Mouse (Mus musculus) limb, embryonic 12.5 days (tissue): ENCODE results near the gene Usp37. TPM values are rescaled to one million over a fixed set of nuclear protein-coding genes. Genes with fewer than 3 reads are reported as not detected.
A peak's percentile ranks its signal among the peaks of the same experiment; 100 is the strongest.
"Not testable (repeated sequence)": the region's sequence is repeated elsewhere in the genome, so short reads cannot be mapped to it uniquely, and the experiment has no call there.

Source experiments
- ATAC-seq: fragments of 200-750 bp; cut with Nextera tagmentation; 2 replicates; pipeline ENCODE4 v1.8.0; 2017; ENCODE audit warnings: low read depth, moderate TSS enrichment; ENCODE audit not compliant: insufficient number of reproducible peaks, insufficient read depth, low FRiP score, low TSS enrichment
- H3K27ac ChIP-seq: fragments of 300-500 bp; sonication (generic); 2 replicates; pipeline ENCODE4 v1.5.1; 2016; ENCODE audit warnings: mild to moderate bottlenecking, moderate library complexity
- H3K27me3 ChIP-seq: fragments of 300-500 bp; sonication (generic); 2 replicates; pipeline ENCODE4 v1.6.1; 2016; ENCODE audit warnings: mild to moderate bottlenecking, moderate library complexity
- H3K36me3 ChIP-seq: fragments of 300-500 bp; sonication (generic); 2 replicates; pipeline ENCODE4 v1.6.1; 2016; ENCODE audit warnings: mild to moderate bottlenecking, moderate library complexity
- H3K4me1 ChIP-seq: fragments of 300-500 bp; sonication (generic); replicated peaks from 2 replicates; pipeline ENCODE4 v1.6.1; 2016
- H3K4me2 ChIP-seq: fragments of 300-500 bp; sonication (generic); 2 replicates; pipeline ENCODE4 v1.6.1; 2016; ENCODE audit warnings: mild to moderate bottlenecking, moderate library complexity
- H3K4me3 ChIP-seq: fragments of 300-500 bp; sonication (generic); replicated peaks from 2 replicates; pipeline ENCODE4 v1.5.1; 2016; ENCODE audit warnings: mild to moderate bottlenecking
- H3K9ac ChIP-seq: fragments of 300-500 bp; sonication (generic); replicated peaks from 2 replicates; pipeline ENCODE4 v1.6.1; 2016; ENCODE audit warnings: mild to moderate bottlenecking, moderate library complexity
- H3K9me3 ChIP-seq: fragments of 300-500 bp; sonication (generic); 2 replicates; pipeline ENCODE4 v1.6.1; 2016; ENCODE audit warnings: mild to moderate bottlenecking, moderate library complexity
- WGBS: fragments of 180-500 bp; shearing (Covaris S2); methylation state at CpG from one replicate; pipeline ENCODE4 v1.1.7; 2016; 5-methylcytosine and 5-hydroxymethylcytosine counted together
- polyA plus RNA-seq: library from polyadenylated mRNA; unstranded; fragments of >200 nt; fragmentation: Nextera tagmentation; extraction: Ambion mirVana; gene quantifications from 2 replicates; pipeline ENCODE4 v1.2.1, GENCODE M21; 2016

Usp37 gene
- polyA plus RNA-seq, 1 experiment from 2014 or later = 43.2 TPM

DNA sequence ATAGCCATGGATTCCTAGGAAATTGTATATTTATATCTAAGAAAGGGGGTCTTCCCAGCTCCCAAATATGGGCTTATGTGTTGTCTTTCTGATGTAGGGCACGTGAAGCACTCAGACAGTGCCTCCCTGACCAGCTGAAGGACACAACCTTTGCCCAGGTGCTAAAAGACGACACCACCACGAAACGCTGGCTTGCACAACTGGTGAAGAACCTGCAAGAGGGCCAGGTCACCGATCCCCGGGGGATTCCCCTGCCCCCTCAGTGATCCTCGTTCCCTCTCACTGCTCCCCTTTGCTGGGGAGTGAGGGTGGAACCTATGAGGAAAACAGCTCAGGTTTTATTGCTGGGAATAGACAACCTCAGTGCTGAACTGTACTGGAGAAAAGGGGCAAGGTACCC, 15.5 kb downstream of the Usp37 start:
- Histone ChIP-seq H3K27me3 (no peaks in the 10 kb centered on the region), H3K9me3 (no peaks in the 10 kb centered on the region), H3K4me3 (no peak overlapping the region), H3K27ac (no peak overlapping the region), H3K36me3 (peaks cover 95% of the 10 kb centered on the region), H3K9ac (no peak overlapping the region), H3K4me2 (no peak overlapping the region), H3K4me1 (no peaks in the 10 kb centered on the region)
- no peak for ATAC-seq
- WGBS = 92% methylated on average over 7 of the region's 7 CpGs

DNA sequence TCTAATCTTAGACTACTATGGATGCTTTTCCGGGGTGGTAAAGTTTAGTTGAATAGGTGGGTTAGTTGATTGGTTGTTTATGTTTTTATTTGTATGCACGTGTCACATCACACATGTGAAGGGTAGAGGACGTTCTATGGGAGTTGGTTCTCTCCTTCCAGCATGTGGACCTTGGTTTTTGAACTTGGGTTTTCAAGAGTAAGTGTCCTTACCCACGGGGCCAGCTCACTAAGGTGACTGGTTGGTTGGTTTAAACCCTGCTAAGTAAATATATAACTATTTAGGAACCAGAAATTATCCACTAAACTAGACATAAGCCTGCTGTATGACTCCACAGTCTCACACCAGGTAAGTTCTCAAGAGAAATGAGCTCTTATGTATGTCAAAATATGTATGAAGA, 19.3 kb downstream of the Usp37 start:
- Histone ChIP-seq H3K27ac (no peak overlapping the region), H3K9ac (no peak overlapping the region), H3K4me2 (no peak overlapping the region), H3K27me3 (no peaks in the 10 kb centered on the region), H3K4me1 (no peaks in the 10 kb centered on the region), H3K36me3 (peaks cover 95% of the 10 kb centered on the region), H3K4me3 (no peak overlapping the region), H3K9me3 (no peaks in the 10 kb centered on the region)
- ATAC-seq = no peak
- 89% methylated on average over 4 of the region's 4 CpGs for WGBS

DNA sequence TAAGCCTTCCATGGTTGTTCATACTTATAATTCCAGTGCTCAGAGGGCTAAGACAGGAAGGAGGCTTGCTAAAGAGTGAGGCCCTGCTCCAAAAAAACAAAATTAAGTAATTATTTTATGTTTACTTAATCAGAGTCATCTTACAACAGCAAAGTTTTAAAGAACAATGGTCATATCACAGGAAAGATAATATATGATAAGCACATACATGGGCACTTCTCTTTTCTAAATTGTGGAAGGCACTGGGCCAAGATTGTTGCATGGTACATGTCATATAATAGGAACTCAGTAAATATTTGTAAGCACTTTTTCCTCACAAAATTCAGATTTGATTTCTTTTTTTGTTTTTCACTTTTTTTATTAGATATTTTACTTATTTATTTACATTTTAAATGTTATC, 24.2 kb downstream of the Usp37 start:
- peaks cover 74% of the 10 kb centered on the region for H3K36me3 ChIP-seq
- no peak overlapping the region for H3K4me2 ChIP-seq
- H3K27me3 ChIP-seq = no peaks in the 10 kb centered on the region
- H3K9ac ChIP-seq = no peak overlapping the region
- no peak overlapping the region for H3K4me3 ChIP-seq
- no peak overlapping the region for H3K27ac ChIP-seq
- H3K4me1 ChIP-seq = no peaks in the 10 kb centered on the region
- no peaks in the 10 kb centered on the region for H3K9me3 ChIP-seq
- no peak for ATAC-seq

DNA sequence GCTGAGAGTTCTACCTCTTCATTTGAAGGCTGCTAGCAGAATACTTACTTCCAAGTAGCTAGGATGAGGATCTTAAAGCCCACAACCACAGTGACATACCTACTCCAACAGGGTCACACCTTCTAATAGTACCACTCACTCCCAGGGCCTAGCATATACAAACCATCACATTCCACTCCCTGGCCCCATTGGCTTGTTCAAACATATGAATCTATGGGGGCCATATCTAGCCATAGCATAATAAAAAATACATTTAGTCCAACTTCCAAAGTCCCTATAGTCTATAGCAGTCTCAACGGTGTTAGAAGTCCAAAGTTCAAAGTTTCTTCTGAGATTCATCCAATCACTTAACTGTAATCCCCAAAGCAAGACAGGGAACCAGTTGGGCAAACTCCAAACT, 31.1 kb downstream of the Usp37 start:
- not testable (repeated sequence) for H3K4me1 ChIP-seq, H3K4me3 ChIP-seq, ATAC-seq, H3K4me2 ChIP-seq, H3K27ac ChIP-seq, H3K9me3 ChIP-seq, H3K9ac ChIP-seq, H3K27me3 ChIP-seq
- WGBS = 95% methylated on average over 1 of the region's 1 CpGs
- H3K36me3 ChIP-seq = peaks cover 53% of the 10 kb centered on the region

DNA sequence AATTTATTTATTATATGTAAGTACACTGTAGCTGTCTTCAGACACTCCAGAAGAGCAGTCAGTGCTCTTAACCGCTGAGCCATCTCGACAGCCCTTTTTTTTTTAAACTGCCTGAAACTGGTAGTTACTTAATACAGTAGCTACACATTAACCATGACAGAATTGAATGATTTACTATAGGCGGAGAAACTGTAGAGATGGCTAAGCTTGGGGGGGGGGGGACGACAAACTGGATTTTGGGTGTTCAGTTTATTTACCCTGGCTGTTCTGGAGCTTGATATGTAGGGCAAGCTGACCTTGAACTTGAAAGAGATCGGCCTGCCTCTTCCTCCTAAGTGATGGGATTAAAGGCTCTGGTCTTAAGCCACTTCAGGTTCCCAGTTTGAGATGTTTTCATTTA, 32.8 kb downstream of the Usp37 start:
- no peak for ATAC-seq
- WGBS = 94% methylated on average over 5 of the region's 5 CpGs
- H3K36me3 ChIP-seq = peaks cover 47% of the 10 kb centered on the region

DNA sequence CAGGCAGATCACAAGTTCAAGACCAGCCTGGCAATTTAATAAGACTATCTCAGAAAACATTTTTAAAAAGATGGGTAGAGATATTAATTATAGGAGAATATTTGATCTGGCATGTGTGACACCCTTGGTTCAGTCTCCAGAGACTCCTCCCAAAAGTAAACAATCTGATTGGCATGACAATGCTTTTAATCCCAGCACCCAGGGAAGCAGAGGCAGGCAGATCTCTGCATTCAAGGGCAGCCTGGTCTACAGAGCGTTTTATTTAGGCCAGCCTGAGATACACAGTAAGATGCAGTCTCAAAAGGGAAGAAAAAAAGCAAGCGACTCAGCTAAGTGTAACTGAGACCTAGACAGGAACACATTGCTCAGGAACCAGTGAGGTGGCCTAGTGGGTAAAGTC, 36.3 kb downstream of the Usp37 start:
- Histone ChIP-seq H3K4me3 (peak overlapping the region; percentile 90; the same call in 1 of the 2 replicates), H3K27ac (no peak overlapping the region), H3K4me1 (peaks cover 27% of the 10 kb centered on the region), H3K4me2 (peak overlapping the region; percentile 80), H3K9me3 (no peaks in the 10 kb centered on the region), H3K27me3 (no peaks in the 10 kb centered on the region), H3K9ac (no peak overlapping the region), H3K36me3 (peaks cover 20% of the 10 kb centered on the region)
- ATAC-seq = no peak
- WGBS = 93% methylated on average over 2 of the region's 2 CpGs

More for the DNA sequence above, 32.8 kb downstream of the Usp37 start:
- no peak overlapping the region for H3K27ac ChIP-seq
- H3K9ac ChIP-seq = no peak overlapping the region
- no peak overlapping the region for H3K4me3 ChIP-seq
- H3K4me1 ChIP-seq = peaks cover 17% of the 10 kb centered on the region
- H3K4me2 ChIP-seq = no peak overlapping the region
- H3K9me3 ChIP-seq = no peaks in the 10 kb centered on the region
- no peaks in the 10 kb centered on the region for H3K27me3 ChIP-seq

DNA sequence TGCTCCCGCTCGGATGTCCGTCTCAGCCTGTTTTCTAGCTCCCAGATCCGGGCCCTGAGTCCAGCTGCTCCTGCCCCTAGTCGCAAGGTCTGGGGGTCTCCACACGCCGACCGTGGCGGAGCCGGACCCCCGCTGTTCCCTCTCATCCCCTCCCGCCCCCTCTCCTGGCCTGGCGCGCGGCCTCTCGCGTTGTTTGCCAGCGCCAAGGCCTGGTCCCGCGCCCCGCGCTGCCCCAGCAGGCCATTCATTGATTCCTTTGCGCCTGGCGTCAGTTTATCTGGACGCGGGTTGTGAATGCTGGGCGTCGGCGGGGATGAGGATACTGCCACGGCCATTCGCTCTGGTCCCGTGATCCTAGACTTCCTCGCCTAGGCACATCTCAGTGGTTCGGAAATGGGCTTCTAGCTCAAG, 37.6 kb downstream of the Usp37 start:
- Histone ChIP-seq H3K27ac (peak overlapping the region; percentile 96), H3K4me3 (peak overlapping the region; percentile 90), H3K9me3 (no peaks in the 10 kb centered on the region), H3K36me3 (peaks cover 13% of the 10 kb centered on the region; the same call in 1 of the 2 replicates), H3K4me1 (peaks cover 27% of the 10 kb centered on the region), H3K9ac (peak overlapping the region; percentile 93), H3K4me2 (peak overlapping the region; percentile 80), H3K27me3 (no peaks in the 10 kb centered on the region)
- ATAC-seq = peak; percentile 32; the same call in 1 of the 2 replicates
- under 1% methylated on average over 34 of the region's 34 CpGs for WGBS

DNA sequence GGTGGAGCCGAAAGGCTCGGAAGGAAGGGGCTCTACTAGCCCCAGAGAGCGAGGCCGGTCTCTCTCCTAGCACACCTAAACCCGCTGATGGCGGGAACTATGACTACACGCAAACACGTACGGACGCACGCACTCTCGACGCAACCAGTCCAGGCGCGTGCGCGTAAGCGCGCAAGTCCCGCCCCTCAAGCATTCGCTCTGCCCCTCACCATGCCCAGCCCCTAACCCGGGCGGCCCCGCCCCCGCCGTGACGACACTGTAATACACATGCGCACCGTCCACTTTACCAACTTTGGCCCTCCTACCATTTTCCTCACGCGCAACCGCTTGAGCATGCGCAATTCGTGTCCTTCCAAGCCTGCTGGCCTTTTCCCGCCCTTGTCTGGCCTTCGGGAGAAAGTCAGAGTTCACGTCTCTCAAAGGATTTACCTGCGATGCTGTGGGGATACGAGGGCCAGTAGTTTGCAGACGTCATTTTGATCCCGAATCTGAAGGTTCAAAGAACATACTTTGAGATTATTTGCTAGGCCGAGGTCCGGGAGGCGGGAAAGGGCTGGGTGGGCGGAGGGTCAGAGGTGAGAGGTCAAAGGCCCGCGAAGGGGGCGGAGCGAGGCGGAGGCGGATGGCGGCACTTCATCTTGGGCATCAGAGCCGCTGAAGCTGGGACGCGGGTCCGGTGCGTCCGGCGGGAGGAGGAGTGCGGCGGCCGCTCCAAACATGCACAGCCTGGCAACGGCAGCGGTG, 38.2 kb downstream of the Usp37 start, which contains the start of gene Cnot9:
Cnot9 (plus strand) TSS at position 338 of the 744 bp plus-strand sequence.
- H3K27me3 ChIP-seq = no peaks in the 10 kb centered on the region
- H3K9me3 ChIP-seq = no peaks in the 10 kb centered on the region
- H3K27ac ChIP-seq = peak within 1 kb of the TSS; percentile 96
- H3K9ac ChIP-seq = peak within 1 kb of the TSS; percentile 93
- WGBS = under 1% methylated on average over 64 of the region's 64 CpGs
- H3K4me2 ChIP-seq = peak within 1 kb of the TSS; percentile 80
- H3K4me3 ChIP-seq = peak within 1 kb of the TSS; percentile 90
- peak; percentile 99 for ATAC-seq
- H3K36me3 ChIP-seq = peaks cover 8% of the 10 kb centered on the region; the same call in 1 of the 2 replicates
- peaks cover 27% of the 10 kb centered on the region for H3K4me1 ChIP-seq

DNA sequence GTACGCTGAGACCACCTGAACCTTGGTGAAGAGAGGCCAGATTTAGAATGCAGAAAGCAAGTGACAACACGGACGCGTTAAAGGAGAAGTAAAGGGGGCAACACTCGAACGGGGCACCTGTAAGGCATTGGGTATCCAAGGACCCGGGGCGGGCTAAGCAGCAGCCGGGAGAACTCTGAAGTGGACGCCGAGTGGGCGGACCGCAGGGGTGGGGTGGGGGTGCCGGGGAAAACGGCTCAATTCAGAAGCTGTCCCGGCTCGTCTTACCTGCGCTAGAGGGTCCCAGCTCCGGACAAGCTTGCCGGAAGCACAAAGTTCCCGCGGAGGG, 38.7 kb downstream of the Usp37 start:
- Histone ChIP-seq H3K27ac (peak overlapping the region; percentile 70), H3K4me2 (peak overlapping the region; percentile 80), H3K4me3 (peak overlapping the region; percentile 90), H3K4me1 (peaks cover 27% of the 10 kb centered on the region), H3K9me3 (no peaks in the 10 kb centered on the region), H3K36me3 (peaks cover 8% of the 10 kb centered on the region; the same call in 1 of the 2 replicates), H3K27me3 (no peaks in the 10 kb centered on the region), H3K9ac (peak overlapping the region; percentile 80)
- ATAC-seq = peak; percentile 71
- WGBS = under 1% methylated on average over 22 of the region's 22 CpGs

DNA sequence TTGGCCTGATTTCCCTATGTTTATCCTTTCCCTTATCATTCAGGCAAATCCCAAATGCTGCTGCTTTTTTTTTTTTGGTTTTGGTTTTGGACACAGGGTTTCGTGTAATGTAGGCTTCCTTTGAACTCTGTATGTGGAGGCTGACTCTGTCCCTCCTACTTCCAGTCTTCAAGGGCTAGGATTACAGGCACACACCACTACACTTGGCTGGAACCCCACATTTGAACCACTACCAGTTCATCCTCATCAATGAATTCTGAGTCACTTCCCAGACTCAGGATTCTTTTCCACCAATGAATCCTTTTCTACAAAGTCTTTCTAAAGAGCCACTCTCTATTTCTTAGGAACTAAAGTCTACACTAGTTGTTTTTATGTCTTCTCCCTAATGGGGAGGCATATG, 43.0 kb downstream of the Usp37 start:
- peaks cover 10% of the 10 kb centered on the region for H3K4me1 ChIP-seq
- no peak overlapping the region for H3K4me2 ChIP-seq
- no peaks in the 10 kb centered on the region for H3K27me3 ChIP-seq
- no peak overlapping the region for H3K4me3 ChIP-seq
- H3K9me3 ChIP-seq = no peaks in the 10 kb centered on the region
- WGBS = 82% methylated on average over 1 of the region's 1 CpGs
- H3K36me3 ChIP-seq = peaks cover 7% of the 10 kb centered on the region; the same call in 1 of the 2 replicates
- H3K9ac ChIP-seq = no peak overlapping the region
- H3K27ac ChIP-seq = no peak overlapping the region
- ATAC-seq = no peak

DNA sequence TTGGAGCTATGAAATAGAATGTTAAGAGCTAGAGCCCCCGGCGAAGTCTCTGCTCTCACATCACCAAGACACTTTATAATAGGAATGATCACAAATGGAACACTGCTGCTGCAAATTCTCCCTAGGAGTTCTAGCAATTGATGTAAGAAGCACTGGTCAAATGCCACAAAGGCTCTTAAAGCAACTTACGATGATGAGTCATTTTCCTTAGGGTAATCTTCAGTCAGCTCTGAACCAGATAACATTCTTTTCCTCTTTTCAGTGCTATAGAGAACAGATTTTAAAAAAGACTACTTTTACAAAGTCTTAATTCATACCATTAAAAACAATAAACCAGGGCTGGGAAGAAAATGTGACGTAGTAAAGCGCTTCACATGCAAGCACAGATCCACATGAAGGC, 58.3 kb downstream of the Usp37 start:
- Histone ChIP-seq H3K4me2 (no peak overlapping the region), H3K9me3 (no peaks in the 10 kb centered on the region), H3K27ac (no peak overlapping the region), H3K36me3 (peaks cover 84% of the 10 kb centered on the region), H3K4me1 (no peaks in the 10 kb centered on the region), H3K27me3 (no peaks in the 10 kb centered on the region), H3K4me3 (no peak overlapping the region), H3K9ac (no peak overlapping the region)
- ATAC-seq = no peak
- 95% methylated on average over 5 of the region's 5 CpGs for WGBS

DNA sequence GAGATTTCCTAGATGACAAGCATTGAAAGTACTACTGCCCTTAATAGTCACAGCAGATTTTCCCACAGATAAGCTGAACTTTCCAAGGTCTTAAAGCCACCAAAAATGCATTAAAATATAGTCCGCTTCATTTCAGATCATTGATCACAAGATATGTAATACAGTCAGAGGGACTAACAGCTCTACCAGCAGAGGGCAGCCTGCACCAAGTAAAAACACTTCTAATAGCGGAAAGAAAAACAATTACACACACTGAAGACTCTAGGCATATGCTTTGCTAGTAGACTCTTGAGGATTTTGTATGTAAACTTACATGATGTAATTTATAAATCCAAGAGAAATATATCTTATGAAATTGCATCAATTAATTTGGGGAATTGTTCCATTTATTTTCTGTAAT, 83.8 kb downstream of the Usp37 start:
- H3K4me1 ChIP-seq = no peaks in the 10 kb centered on the region
- H3K4me3 ChIP-seq = no peak overlapping the region
- H3K27me3 ChIP-seq = no peaks in the 10 kb centered on the region
- peaks cover 72% of the 10 kb centered on the region for H3K36me3 ChIP-seq
- ATAC-seq = no peak
- no peak overlapping the region for H3K4me2 ChIP-seq
- H3K9ac ChIP-seq = no peak overlapping the region
- H3K27ac ChIP-seq = no peak overlapping the region
- no peaks in the 10 kb centered on the region for H3K9me3 ChIP-seq
- 73% methylated on average over 2 of the region's 2 CpGs for WGBS
